Mouse (Mus musculus) thymus, adult 2 months (tissue): ENCODE results near the gene Fh1.

Experiments used
- CTCF ChIP-seq: fragments of 200-500 bp; IDR thresholded peaks from 2 replicates; pipeline ENCODE4 v1.5.1; 2012; ENCODE audit warnings: mild to moderate bottlenecking, control low read depth, low read length, moderate library complexity, borderline replicate concordance; ENCODE audit not compliant: control insufficient read depth, poor library complexity, insufficient read depth; ENCODE audit errors: extremely low read depth
- POLR2A ChIP-seq: fragments of 200-500 bp; IDR thresholded peaks from 2 replicates; pipeline ENCODE4 v1.6.1; 2012; ENCODE audit warnings: mild to moderate bottlenecking, low read length, control low read depth, moderate library complexity; ENCODE audit not compliant: control insufficient read depth, poor library complexity, insufficient read depth; ENCODE audit errors: extremely low read depth

DNA sequence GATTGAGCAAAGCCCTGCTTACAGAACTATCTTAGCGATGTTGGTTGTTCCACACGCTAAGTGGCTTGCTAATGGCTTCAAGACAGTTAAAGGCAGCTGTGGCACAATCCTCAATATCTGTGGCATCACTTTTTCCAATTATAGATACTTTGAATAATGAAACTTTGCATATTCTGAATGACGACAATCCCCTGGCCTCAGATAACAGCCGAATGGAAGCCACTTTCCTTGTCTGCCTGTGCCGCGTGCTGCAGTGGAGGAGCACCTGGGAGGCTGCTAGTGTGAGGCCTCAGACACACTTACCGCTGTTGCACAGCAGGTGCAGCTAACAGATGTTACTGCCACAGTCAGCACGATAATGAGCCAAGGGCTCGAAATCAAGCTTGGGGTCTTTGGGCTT is 10.4 kb downstream of the Fh1 start:
- no peak for TF ChIP-seq CTCF
- no peak for TF ChIP-seq POLR2A
